Mouse (Mus musculus): ENCODE data around the gene Ankmy1. TPM values are rescaled to one million over a fixed set of nuclear protein-coding genes. Genes with fewer than 3 reads are reported as not detected.
A peak's percentile ranks its signal among the peaks of the same experiment; 100 is the strongest.

The Ankmy1 gene
- polyA plus RNA-seq, 1 experiment from 2014 or later, result 1.1 TPM

DNA sequence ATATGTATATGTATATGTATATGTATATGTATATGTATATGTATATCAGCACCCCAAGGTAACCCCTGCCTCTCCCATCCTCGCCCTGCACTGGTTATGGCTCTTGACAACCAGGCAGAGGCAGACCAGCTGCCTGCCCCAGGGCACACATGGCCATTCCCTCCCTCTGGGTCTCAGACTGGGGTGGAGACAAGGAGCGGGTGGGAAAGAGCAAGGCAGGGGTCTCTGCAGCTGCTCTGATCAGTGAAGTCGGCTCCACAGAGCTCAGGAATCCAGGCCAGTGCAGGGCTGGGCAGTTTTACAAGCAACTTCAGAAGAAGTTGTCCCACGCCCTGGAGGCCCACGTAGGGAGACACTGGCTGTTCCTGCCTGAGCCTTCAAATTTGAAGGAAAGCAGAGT lies 88.4 kb downstream of the Ankmy1 start:
- no peak overlapping the region for H3K4me3 ChIP-seq (ENCODE audit: low read depth, low read length)
- H3K9ac ChIP-seq (replicated peaks; ENCODE audit: low read depth, low read length), result no peak overlapping the region
- no peak overlapping the region for H3K4me2 ChIP-seq (replicated peaks; ENCODE audit: low read depth, low read length)
- 0 out of 2 replicates have a peak, but pooled peaks cover 9% of the 10 kb centered on the region for H3K4me1 ChIP-seq (ENCODE audit: control insufficient read depth, insufficient read depth, low read length)
- 0 out of 2 replicates have a peak, but pooled peaks have one; percentile 23 for ATAC-seq (ENCODE audit: insufficient number of reproducible peaks, insufficient read depth, low FRiP score, low read depth)
- no peaks in the 10 kb centered on the region for H3K36me3 ChIP-seq (ENCODE audit: control insufficient read depth, insufficient read depth, low read length)
- WGBS, result 47% methylated on average over 5 of the region's 5 CpGs
- H3K9me3 ChIP-seq (ENCODE audit: control insufficient read depth, low read depth, low read length), result peaks cover 4% of the 10 kb centered on the region; the same call in 1 of the 2 replicates
- no peaks in the 10 kb centered on the region for H3K27me3 ChIP-seq (ENCODE audit: control insufficient read depth, insufficient read depth, low read length)
- H3K27ac ChIP-seq (ENCODE audit: low read length), result 0 out of 2 replicates have a peak overlapping the region, but pooled peaks have one; percentile 44

MicroRNA genes within 50 kb of the gene (microRNA counts, 519-probe panel; counts per million panel counts)
- 3,692 counts per million, percentile 74 among the panel's probes with 10 or more counts for microRNA mmu-miR-149

Small RNAs within 50 kb of the gene (microRNA-seq; reads per million reads assigned to microRNA genes)
- gene Mir149, result 4,699 reads per million, percentile 87 among the genes with 10 or more reads in this experiment

Other genes with a start within 250 kb of the Ankmy1 start
- 48.3 and 49.7 TPM in 2 replicates for gene Gpc1, start 71.3 kb downstream of the Ankmy1 start, polyA plus RNA-seq (2014; fragmentation: Nextera tagmentation; extraction: Ambion mirVana)
- gene Dusp28, start 4.1 kb upstream of the Ankmy1 start, polyA plus RNA-seq (2014; fragmentation: Nextera tagmentation; extraction: Ambion mirVana), result 9.6 and 12.1 TPM in 2 replicates
- 29.4 and 29.7 TPM in 2 replicates for gene Rnpepl1, start 7.9 kb upstream of the Ankmy1 start, polyA plus RNA-seq (2014; fragmentation: Nextera tagmentation; extraction: Ambion mirVana)
- 28.3 and 30.4 TPM in 2 replicates for gene Capn10, start 31.5 kb upstream of the Ankmy1 start, polyA plus RNA-seq (2014; fragmentation: Nextera tagmentation; extraction: Ambion mirVana)
- gene Gpr35, start 48.0 kb upstream of the Ankmy1 start, polyA plus RNA-seq (2014; fragmentation: Nextera tagmentation; extraction: Ambion mirVana), result 7.7 and 9.5 TPM in 2 replicates
- gene Aqp12, start 103.4 kb upstream of the Ankmy1 start, polyA plus RNA-seq (2014; fragmentation: Nextera tagmentation; extraction: Ambion mirVana), result not detected in 2 replicates
- 18.7 and 23.2 TPM in 2 replicates for gene Kif1a, start 199.0 kb upstream of the Ankmy1 start, polyA plus RNA-seq (2014; fragmentation: Nextera tagmentation; extraction: Ambion mirVana)
- gene Agxt, start 232.3 kb upstream of the Ankmy1 start, polyA plus RNA-seq (2014; fragmentation: Nextera tagmentation; extraction: Ambion mirVana), result not detected in 2 replicates

All from stomach, embryonic 14.5 days (tissue).